Mouse (Mus musculus) heart, postnatal 14 days (tissue): ENCODE data around the gene Nr2f1. TPM values are rescaled to one million over a fixed set of nuclear protein-coding genes. Genes with fewer than 3 reads are reported as not detected.
"Not testable (repeated sequence)": the region's sequence is repeated elsewhere in the genome, so short reads cannot be mapped to it uniquely, and the experiment has no call there.

Experiments
- DNase-seq, 2 experiments: peaks; one replicate each; pipeline ENCODE4 v3.0.0; 2021 to 2022
- intact Hi-C: fragments of 180-260 bp; cut with DNase I; formaldehyde crosslinking; loops from one replicate; pipeline ENCODE4 v1.15.1; 2025
- long read RNA-seq, 2 experiments: library from polyadenylated mRNA; stranded (forward); transcript quantifications; one replicate each; pipeline ENCODE4 v2.0.0; 2021
- total RNA-seq, 2 experiments: library from RNA; stranded (reverse); gene quantifications; 2 replicates each; pipeline ENCODE4 v1.2.3; 2021

Gene Nr2f1
- 1 to 10 TPM; 3.8 to 4.9 TPM for total RNA-seq
- long read RNA-seq, experiment 1 = 0 reads
- long read RNA-seq, experiment 2, partial matches to known transcripts = 0 of 1 reads
- long read RNA-seq, experiment 2, other reads (novel, unspliced or antisense) = 0 of 1 reads

GRCm38 (mm10) chr13:78199642-78200160 is at the start of gene Nr2f1:
Gene Nr2f1 (minus strand): TSS chr13:78199757.
- no peak for DNase-seq
- intact Hi-C loops = loop anchor here (5.0 to 10.0 kb wide), 3 partner anchors 217 to 1155 kb away; no protein-coding TSS in a partner anchor

GRCm38 (mm10) chr13:78221680-78222079 is 22.1 kb upstream of the Nr2f1 start:
- intact Hi-C loops = no loop called here
- no peak for DNase-seq

GRCm38 (mm10) chr13:78220238-78220637 is 20.7 kb upstream of the Nr2f1 start:
- intact Hi-C loops, DNase-seq: not testable (repeated sequence)

- intact Hi-C loops = no loop called here
- DNase-seq = no peak
Measured at GRCm38 (mm10) chr13:78215223-78215622, 15.7 kb upstream of the Nr2f1 start.

GRCm38 (mm10) chr13:78213155-78213554 is 13.6 kb upstream of the Nr2f1 start:
- DNase-seq = no peak
- intact Hi-C loops = no loop called here

DNA sequence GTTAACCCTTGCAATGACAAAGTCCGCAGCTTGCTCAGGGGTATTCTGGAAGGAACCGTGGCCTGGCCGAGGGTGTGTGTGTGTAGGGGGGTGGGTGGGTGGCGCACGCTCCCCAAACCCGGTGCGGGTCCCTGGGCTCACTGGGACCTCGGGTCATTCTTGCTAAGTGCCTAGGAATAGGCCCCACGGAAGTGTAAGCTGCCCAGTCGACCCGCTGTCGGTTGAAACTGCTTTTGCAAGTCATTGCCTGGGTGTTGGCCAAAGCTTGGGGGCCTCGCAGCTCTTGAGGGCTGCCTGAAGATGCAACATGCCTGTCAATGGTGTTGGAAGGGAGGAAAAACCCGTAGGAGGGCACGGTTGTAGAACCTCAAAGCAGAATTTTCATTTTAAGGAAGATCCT is 12.6 kb upstream of the Nr2f1 start:
- intact Hi-C loops = no loop called here
- DNase-seq = no peak

DNA sequence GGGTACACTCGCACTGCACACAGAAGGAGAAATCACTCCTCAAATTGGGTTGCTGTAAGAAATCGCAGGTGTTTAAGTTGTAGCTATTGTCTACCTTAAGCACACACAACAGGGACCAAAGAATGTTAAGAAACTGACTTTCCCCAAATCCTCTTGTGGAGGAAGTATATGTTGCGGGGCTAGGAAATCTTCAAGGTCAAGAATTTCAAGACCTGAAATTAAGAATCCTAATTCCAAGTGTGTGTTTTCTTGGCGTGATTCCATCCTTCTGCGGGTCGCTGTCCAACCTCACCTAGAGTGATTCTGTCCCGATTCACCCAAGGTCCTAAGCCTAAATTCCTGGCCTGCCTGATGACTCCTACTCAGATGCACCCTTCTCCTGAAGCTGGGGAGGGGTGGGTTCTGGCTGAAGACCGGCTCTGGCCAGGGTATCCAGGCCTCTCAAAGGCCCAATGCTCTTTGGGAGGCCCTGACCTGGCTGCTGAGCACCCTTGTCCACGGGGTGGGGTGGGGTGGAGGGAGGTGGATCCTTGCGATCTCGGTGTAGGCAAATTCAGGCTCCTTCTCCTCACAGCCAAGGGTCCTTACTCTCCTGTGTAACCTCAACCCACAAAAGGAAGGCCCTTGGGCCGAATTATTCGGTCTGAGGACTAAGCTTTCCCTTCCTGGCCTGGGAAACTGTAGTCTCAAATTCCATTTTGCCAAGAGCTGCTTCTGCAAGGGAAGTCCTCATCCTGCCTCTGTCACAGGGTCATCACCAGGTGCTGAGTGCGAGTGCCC is 11.9 kb upstream of the Nr2f1 start:
- intact Hi-C loops = no loop called here
- DNase-seq = no peak

- intact Hi-C loops = no loop called here
- DNase-seq = no peak
Measured at GRCm38 (mm10) chr13:78210748-78211089, 11.2 kb upstream of the Nr2f1 start.

- intact Hi-C loops = no loop called here
- DNase-seq = peak in 1 of 2 experiments; percentile 30
Measured at GRCm38 (mm10) chr13:78210029-78210747, 10.6 kb upstream of the Nr2f1 start.

DNA sequence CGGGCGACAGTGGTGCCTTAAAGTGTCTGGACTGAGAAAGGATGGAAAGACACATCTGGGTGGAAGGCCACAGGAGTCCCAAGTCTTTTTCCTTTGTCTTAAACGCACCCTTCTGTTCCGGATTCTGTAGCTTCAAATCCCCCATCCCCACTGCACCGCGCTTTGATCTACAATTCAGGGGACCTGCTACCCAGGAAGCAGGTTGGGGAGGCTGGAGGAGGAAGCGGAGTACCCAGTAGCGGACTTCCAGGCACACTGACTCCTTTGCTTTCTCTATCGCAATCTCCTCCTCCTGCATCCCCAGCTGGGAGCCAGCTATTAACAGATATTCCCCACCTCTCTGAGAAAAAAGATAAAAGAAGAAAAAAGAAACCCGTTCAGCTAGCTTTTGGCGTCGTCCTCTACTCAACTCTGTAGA is 10.1 kb upstream of the Nr2f1 start:
- DNase-seq = no peak
- intact Hi-C loops = loop anchor here (10.0 kb wide), 1 partner anchor 1165 kb away; no protein-coding TSS in a partner anchor

GRCm38 (mm10) chr13:78208689-78209410 is 9.3 kb upstream of the Nr2f1 start:
- no peak for DNase-seq
- intact Hi-C loops = loop anchor here (10.0 kb wide), 1 partner anchor 1164 kb away; no protein-coding TSS in a partner anchor

DNA sequence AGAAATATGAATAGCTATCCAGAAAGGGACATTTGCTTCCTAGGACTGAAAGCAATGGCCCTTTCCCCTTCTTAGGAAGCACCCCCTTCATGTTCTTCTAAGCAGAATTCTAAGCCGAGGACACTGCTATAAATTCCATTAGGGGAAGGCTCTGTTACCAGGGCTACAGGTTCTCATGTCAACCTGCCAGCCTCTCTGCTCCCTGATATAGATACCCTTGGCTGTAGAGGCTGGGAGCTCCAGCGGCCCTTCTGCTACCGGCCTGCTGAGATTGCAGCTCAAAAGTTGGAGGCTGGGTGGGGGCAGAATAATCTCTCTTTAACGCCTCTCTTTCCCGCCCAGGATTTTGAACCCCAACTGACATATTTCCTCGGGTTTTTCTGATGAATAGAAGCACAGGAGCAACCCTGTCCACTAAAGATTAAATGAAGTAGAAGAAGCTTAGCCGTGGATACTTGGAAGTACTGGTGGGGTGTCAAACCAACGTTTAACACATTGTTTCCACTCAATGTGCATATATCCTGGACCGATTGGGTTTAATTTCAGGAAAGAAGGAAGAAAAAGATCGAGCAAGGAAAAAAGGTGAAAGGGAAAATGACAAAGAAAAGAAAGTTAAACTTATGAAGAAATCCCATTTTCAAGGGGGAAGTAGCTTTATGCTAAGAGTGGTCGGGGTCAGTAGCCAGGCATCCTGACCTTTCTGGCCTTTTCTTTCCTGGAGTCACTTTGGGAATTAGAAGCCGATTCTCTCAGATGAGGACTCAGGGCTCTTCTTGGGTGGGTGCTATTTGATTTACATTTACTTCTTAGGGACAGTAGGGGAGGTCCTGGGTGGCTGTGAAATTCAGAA is 8.5 kb upstream of the Nr2f1 start:
- DNase-seq = no peak
- intact Hi-C loops = loop anchor here (10.0 kb wide), 1 partner anchor 1163 kb away; no protein-coding TSS in a partner anchor

DNA sequence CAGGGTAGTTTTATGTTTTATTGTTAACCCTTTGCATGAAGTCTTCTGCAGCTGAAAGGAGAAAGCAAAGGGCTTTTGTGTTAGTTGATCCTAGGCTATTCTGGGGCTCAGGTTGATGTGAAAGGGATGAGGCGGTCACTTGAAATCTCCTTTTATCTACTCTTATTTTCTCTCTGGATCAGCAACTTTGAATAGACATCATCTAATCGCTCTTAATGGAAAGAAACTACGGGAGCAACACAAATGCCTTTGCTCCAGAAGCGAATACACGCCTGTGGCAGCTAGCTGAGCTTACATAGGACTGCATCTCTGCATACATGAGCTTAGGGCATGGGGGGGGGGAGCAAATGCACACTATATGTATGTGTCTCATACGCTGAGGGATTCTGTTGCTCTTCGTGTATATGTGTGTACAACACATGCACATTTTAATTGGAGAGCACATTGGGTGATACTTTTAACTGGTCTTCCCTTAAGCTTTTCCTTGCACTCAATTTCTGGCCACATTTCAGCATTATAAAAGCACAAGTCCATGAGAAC is 7.4 kb upstream of the Nr2f1 start:
- intact Hi-C loops = loop anchor here (10.0 kb wide), 1 partner anchor 1162 kb away; no protein-coding TSS in a partner anchor
- DNase-seq = no peak

GRCm38 (mm10) chr13:78205426-78205825 is 5.9 kb upstream of the Nr2f1 start:
- intact Hi-C loops = loop anchor here (10.0 kb wide), 1 partner anchor 1161 kb away; no protein-coding TSS in a partner anchor
- no peak for DNase-seq

DNA sequence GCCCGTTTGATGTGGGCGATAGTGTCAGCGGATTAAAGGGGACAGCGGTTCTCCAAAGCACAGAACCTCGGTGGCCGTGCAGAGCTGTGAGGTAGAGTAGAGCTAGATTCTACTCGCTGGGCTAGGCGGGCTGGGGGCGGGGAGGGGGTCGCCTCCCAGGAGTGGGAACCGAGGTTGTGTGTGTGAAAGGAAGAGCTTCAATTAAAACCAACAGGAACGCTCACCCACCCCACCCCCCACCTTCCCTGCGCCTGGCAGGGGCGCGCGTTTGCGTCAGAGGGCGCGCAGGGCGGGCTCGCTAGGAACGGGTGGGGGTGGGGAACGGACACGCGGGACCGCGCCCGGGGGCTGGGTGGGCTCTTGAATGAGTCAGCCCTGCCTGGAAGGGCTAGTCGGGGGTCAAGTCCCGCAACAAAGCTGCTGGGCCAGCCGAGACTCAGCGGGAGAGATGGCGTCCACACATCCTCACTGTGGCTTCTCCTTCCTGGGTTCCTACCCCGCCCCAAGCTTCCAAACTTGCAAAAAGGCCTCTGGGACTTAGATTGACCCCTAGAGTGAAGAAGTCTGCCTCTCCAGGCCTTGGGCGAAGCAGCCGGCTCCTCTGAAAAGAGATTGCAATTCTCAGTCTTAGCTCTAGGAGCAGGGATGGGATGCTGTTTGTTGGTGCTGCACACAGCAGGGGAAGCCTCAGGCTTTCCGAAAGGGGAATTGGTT is 3.9 kb upstream of the Nr2f1 start:
- DNase-seq = peak; percentile 37 to 42
- intact Hi-C loops = loop anchor here (5.0 to 10.0 kb wide), 3 partner anchors 221 to 1159 kb away; no protein-coding TSS in a partner anchor

- intact Hi-C loops = loop anchor here (5.0 to 10.0 kb wide), 3 partner anchors 220 to 1158 kb away; no protein-coding TSS in a partner anchor
- DNase-seq = peak; percentile 29 to 34
Measured at GRCm38 (mm10) chr13:78202574-78203347, 3.2 kb upstream of the Nr2f1 start.

- intact Hi-C loops = loop anchor here (5.0 to 10.0 kb wide), 3 partner anchors 220 to 1157 kb away; no protein-coding TSS in a partner anchor
Measured at GRCm38 (mm10) chr13:78201871-78202565, 2.5 kb upstream of the Nr2f1 start.

More at GRCm38 (mm10) chr13:78201871-78202565, 2.5 kb upstream of the Nr2f1 start:
- no peak for DNase-seq
